Mouse (Mus musculus): ENCODE data around the gene Ifit1bl1. TPM values are rescaled to one million over a fixed set of nuclear protein-coding genes. Genes with fewer than 3 reads are reported as not detected.

Ifit1bl1 gene
- polyA plus RNA-seq, 1 experiment, result 0.77 TPM

DNA sequence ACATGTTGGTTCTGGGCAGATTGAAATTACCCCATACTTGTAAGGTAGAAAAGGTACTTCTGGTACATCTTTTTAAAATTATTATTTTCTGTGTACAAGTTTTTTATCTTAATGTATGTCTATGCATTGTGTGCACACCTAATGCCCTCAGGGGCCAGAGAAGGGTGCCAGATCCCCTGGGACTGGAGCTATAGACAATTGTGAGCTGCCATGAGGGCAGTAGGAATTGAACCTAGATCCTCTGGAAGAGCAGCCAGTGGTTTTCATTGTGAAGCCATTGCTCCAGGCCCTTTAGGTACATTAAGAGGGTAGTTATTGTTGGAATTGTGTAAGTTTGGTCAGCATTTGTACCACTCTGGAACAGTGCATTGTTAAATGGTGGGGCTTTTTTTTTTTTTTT, 47.7 kb downstream of the Ifit1bl1 start:
- Histone ChIP-seq H3K4me3 (replicated peaks; ENCODE audit: control insufficient read depth, low read depth, low read length) (no peak overlapping the region), H3K27ac (ENCODE audit: control insufficient read depth, insufficient read depth, low read depth, low read length, poor library complexity) (no peak overlapping the region), H3K4me1 (ENCODE audit: control insufficient read depth, insufficient read depth, low read length) (peaks cover 2% of the 10 kb centered on the region; the same call in 1 of the 2 replicates)
- TF ChIP-seq POLR2A (IDR thresholded peaks at IDR 0.05; ENCODE audit: borderline replicate concordance, control insufficient read depth, low read depth, low read length), result no peak
- TF ChIP-seq CTCF (IDR thresholded peaks at IDR 0.05; ENCODE audit: control insufficient read depth, insufficient read depth, low read length), result no peak

DNA sequence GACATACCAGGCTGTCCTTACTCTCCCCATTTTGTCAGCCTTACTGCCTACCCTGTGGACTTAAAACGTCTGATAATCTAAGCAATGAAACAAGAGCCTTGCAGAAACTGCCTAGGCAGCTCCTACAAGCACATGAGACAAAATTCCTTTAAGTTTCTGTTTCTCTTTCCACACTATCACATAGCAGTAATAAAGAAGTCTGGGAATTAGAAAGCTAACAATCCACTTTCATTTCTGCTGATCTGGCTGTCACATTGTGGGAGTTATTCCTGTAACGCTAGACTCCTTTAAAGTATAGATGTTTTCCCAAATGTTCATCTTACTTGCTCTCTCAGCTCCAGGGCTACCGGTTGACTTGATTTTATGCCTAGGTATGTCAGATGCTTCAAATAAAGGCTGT, 48.2 kb downstream of the Ifit1bl1 start:
- Histone ChIP-seq H3K27ac (ENCODE audit: control insufficient read depth, insufficient read depth, low read depth, low read length, poor library complexity) (no peak overlapping the region), H3K4me3 (replicated peaks; ENCODE audit: control insufficient read depth, low read depth, low read length) (no peak overlapping the region)
- 68% methylated on average over 3 of the region's 3 CpGs for WGBS

DNA sequence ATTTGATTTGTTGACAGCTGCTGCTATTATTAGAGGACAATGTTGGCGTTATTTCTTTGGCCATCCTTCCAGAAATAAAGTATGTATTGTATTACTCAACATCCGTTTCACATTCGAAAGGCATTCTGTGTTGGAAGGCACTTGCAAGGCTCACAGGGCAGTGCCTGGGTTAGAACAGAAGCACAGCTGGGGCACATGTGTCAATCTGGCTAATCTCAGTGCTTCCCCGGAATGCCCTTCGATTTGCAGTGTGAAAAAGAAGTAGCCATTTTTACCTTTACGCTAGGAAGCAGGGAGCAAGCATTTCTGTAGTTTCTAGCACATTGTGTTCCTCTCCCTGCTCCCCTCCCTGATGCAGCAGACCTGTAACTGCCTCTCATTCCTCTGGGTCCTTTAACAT, 48.7 kb downstream of the Ifit1bl1 start:
- no peak for TF ChIP-seq POLR2A (IDR thresholded peaks at IDR 0.05; ENCODE audit: borderline replicate concordance, control insufficient read depth, low read depth, low read length)
- TF ChIP-seq CTCF (IDR thresholded peaks at IDR 0.05; ENCODE audit: control insufficient read depth, insufficient read depth, low read length), result no peak
- Histone ChIP-seq H3K27ac (ENCODE audit: control insufficient read depth, insufficient read depth, low read depth, low read length, poor library complexity) (no peak overlapping the region), H3K4me1 (ENCODE audit: control insufficient read depth, insufficient read depth, low read length) (peaks cover 2% of the 10 kb centered on the region; the same call in 1 of the 2 replicates), H3K4me3 (replicated peaks; ENCODE audit: control insufficient read depth, low read depth, low read length) (no peak overlapping the region)
- 53% methylated on average over 6 of the region's 6 CpGs for WGBS

More for the DNA sequence above, 48.2 kb downstream of the Ifit1bl1 start:
- H3K4me1 ChIP-seq (ENCODE audit: control insufficient read depth, insufficient read depth, low read length), result peaks cover 2% of the 10 kb centered on the region; the same call in 1 of the 2 replicates
- TF ChIP-seq POLR2A (IDR thresholded peaks at IDR 0.05; ENCODE audit: borderline replicate concordance, control insufficient read depth, low read depth, low read length), result no peak
- TF ChIP-seq CTCF (IDR thresholded peaks at IDR 0.05; ENCODE audit: control insufficient read depth, insufficient read depth, low read length), result no peak

DNA sequence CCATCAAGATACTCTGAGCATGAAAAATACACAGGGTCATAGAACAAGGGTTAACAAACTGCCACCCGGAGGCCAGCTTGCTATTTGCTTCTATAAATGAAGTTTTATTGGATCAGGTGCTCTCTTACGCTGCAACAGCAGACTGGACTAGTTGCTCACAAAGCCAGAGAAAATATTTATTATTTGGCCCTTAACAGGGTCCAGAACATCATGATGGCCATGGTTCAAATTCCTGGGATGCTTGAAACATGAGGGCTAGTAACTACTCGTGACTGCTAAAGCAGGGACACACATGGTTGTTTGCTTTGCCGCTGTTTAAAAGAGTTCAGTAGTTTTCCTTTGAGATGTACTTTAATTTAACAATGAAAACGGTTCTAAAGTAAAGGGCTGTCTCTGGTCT, 49.8 kb downstream of the Ifit1bl1 start:
- no peak for TF ChIP-seq POLR2A (IDR thresholded peaks at IDR 0.05; ENCODE audit: borderline replicate concordance, control insufficient read depth, low read depth, low read length)
- 56% methylated on average over 5 of the region's 5 CpGs for WGBS
- no peak overlapping the region for H3K27ac ChIP-seq (ENCODE audit: control insufficient read depth, insufficient read depth, low read depth, low read length, poor library complexity)
- peaks cover 2% of the 10 kb centered on the region; the same call in 1 of the 2 replicates for H3K4me1 ChIP-seq (ENCODE audit: control insufficient read depth, insufficient read depth, low read length)
- no peak overlapping the region for H3K4me3 ChIP-seq (replicated peaks; ENCODE audit: control insufficient read depth, low read depth, low read length)

DNA sequence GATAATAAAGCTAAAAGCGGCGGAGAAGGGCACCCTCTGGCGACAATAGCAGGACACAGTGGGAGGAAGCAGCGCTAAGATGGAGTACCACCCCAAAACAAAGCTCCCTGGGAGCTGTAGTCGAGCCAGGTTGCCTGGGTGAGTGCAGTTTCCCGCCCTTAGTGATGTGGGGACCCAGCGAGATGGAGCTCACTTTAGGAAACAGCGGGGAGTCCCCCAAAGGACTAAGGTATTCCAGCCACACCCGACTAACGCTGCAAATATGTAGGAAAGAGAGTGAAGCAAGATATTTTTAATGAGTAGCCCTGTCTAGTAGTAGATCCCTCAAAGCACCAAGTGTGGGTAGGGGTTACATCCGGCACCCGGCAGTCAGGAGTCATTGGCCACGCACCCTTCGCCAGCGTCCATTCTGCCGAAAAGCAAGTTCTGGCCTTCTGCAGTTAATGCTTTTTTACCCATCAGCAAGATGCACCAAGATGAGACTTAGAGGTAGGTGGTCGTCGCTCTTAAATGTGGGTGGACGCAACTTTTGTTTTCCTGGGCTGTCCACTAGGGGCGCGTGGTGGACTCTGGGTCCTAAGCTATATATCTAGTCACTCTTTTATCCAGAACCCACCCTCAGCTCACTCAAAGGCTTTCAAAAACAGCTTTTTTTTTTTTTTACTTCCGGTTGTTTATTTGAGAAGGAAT, 51.1 kb downstream of the Ifit1bl1 start, which contains the start of gene Ifit2:
Gene Ifit2, plus strand, starts transcription at position 161 of the 690 bp plus-strand sequence.
- Histone ChIP-seq H3K27ac (ENCODE audit: control insufficient read depth, insufficient read depth, low read depth, low read length, poor library complexity) (no peak within 1 kb of the TSS), H3K4me1 (ENCODE audit: control insufficient read depth, insufficient read depth, low read length) (peaks cover 2% of the 10 kb centered on the region; the same call in 1 of the 2 replicates), H3K4me3 (replicated peaks; ENCODE audit: control insufficient read depth, low read depth, low read length) (peak within 1 kb of the TSS; percentile 84)
- no peak for TF ChIP-seq POLR2A (IDR thresholded peaks at IDR 0.05; ENCODE audit: borderline replicate concordance, control insufficient read depth, low read depth, low read length)
- peak; percentile 64 for TF ChIP-seq CTCF (IDR thresholded peaks at IDR 0.05; ENCODE audit: control insufficient read depth, insufficient read depth, low read length)
- WGBS, result under 1% methylated on average over 22 of the region's 22 CpGs

DNA sequence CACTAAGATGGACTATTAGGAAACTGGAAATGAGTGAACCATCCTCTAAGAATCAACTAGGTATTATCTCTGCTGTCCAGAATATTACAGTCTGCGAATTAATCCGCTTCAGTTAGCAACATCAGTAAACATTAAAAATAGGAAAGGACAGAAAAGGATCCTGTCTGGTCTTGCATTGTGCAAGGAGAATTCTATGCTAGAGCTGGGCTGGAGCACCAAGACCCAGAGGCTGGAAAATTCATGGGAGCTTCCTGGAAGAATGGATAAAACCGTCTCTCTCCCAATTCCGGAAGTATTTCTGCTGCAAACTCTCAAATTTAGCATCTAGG, 51.6 kb downstream of the Ifit1bl1 start:
- no peak for TF ChIP-seq CTCF (IDR thresholded peaks at IDR 0.05; ENCODE audit: control insufficient read depth, insufficient read depth, low read length)
- Histone ChIP-seq H3K27ac (ENCODE audit: control insufficient read depth, insufficient read depth, low read depth, low read length, poor library complexity) (no peak overlapping the region), H3K4me3 (replicated peaks; ENCODE audit: control insufficient read depth, low read depth, low read length) (no peak overlapping the region), H3K4me1 (ENCODE audit: control insufficient read depth, insufficient read depth, low read length) (peaks cover 2% of the 10 kb centered on the region; the same call in 1 of the 2 replicates)
- WGBS, result 30% methylated on average over 4 of the region's 4 CpGs

DNA sequence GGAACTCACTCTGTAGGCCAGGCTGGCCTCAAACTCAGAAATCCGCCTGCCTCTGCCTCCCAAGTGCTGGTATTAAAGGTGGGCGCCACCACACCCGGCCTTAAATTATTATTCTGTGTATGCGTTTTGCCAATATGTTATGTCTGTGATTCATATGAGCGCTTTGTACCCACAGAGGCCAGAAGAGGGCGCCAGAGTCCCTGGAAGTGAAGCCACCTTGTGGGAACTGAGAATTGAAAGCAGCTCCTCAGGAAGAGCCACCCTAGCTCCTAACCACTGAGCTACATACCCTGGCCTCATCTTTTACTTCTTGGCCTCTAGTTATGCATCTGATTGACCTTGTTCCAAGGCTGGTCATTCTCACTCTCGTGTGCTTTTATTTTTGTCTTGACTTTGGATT, 53.8 kb downstream of the Ifit1bl1 start:
- WGBS, result 17% methylated on average over 7 of the region's 7 CpGs
- Histone ChIP-seq H3K27ac (ENCODE audit: control insufficient read depth, insufficient read depth, low read depth, low read length, poor library complexity) (no peak overlapping the region), H3K4me1 (ENCODE audit: control insufficient read depth, insufficient read depth, low read length) (no peaks in the 10 kb centered on the region), H3K4me3 (replicated peaks; ENCODE audit: control insufficient read depth, low read depth, low read length) (no peak overlapping the region)
- peak; percentile 95 for TF ChIP-seq CTCF (IDR thresholded peaks at IDR 0.05; ENCODE audit: control insufficient read depth, insufficient read depth, low read length)
- TF ChIP-seq POLR2A (IDR thresholded peaks at IDR 0.05; ENCODE audit: borderline replicate concordance, control insufficient read depth, low read depth, low read length), result no peak

DNA sequence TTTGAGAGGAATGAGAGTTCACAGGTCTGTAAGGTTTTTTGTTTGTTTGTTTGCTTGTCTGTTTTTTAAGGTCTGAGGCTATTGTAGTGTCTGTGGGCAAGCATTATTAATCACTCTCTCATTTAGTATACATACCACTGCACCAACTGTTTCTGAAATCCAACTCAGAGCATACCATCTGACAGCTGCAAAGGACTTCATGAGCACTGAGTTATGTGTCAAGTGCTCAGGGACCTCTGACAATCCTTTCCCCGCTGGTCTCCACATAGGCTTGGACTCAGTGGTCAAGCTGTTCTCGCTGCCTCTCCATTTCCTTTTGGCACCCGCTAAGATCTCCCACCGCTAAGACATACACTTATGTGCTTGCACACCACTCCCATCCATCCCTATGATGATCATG, 55.5 kb downstream of the Ifit1bl1 start:
- Histone ChIP-seq H3K27ac (ENCODE audit: control insufficient read depth, insufficient read depth, low read depth, low read length, poor library complexity) (no peak overlapping the region), H3K4me3 (replicated peaks; ENCODE audit: control insufficient read depth, low read depth, low read length) (no peak overlapping the region), H3K4me1 (ENCODE audit: control insufficient read depth, insufficient read depth, low read length) (no peaks in the 10 kb centered on the region)
- 89% methylated on average over 4 of the region's 4 CpGs for WGBS
- no peak for TF ChIP-seq POLR2A (IDR thresholded peaks at IDR 0.05; ENCODE audit: borderline replicate concordance, control insufficient read depth, low read depth, low read length)
- TF ChIP-seq CTCF (IDR thresholded peaks at IDR 0.05; ENCODE audit: control insufficient read depth, insufficient read depth, low read length), result no peak

Other genes with a start within 250 kb of the Ifit1bl1 start
- not detected in 2 replicates for gene Ch25h, start 126.8 kb downstream of the Ifit1bl1 start, polyA plus RNA-seq (2011; ENCODE audit: insufficient read depth, insufficient read length, low replicate concordance, missing spikeins)
- 4.8 and 14.6 TPM in 2 replicates for gene Lipa, start 74.5 kb downstream of the Ifit1bl1 start, polyA plus RNA-seq (2011; ENCODE audit: insufficient read depth, insufficient read length, low replicate concordance, missing spikeins)
- 3.7 and 3.8 TPM in 2 replicates for gene Ifit2, start 51.3 kb downstream of the Ifit1bl1 start, polyA plus RNA-seq (2011; ENCODE audit: insufficient read depth, insufficient read length, low replicate concordance, missing spikeins)
- 10.9 and 11.4 TPM in 2 replicates for gene Ifit3, start 18.4 kb downstream of the Ifit1bl1 start, polyA plus RNA-seq (2011; ENCODE audit: insufficient read depth, insufficient read length, low replicate concordance, missing spikeins)
- gene Ifit3b, start 6.0 kb upstream of the Ifit1bl1 start, polyA plus RNA-seq (2011; ENCODE audit: insufficient read depth, insufficient read length, low replicate concordance, missing spikeins), result 2.3 and 4.4 TPM in 2 replicates
- 0.47 and 1.7 TPM in 2 replicates for gene Ifit1bl2, start 38.8 kb upstream of the Ifit1bl1 start, polyA plus RNA-seq (2011; ENCODE audit: insufficient read depth, insufficient read length, low replicate concordance, missing spikeins)
- 10.6 and 11.2 TPM in 2 replicates for gene Ifit1, start 38.9 kb upstream of the Ifit1bl1 start, polyA plus RNA-seq (2011; ENCODE audit: insufficient read depth, insufficient read length, low replicate concordance, missing spikeins)
- gene Slc16a12, start 145.3 kb upstream of the Ifit1bl1 start, polyA plus RNA-seq (2011; ENCODE audit: insufficient read depth, insufficient read length, low replicate concordance, missing spikeins), result not detected in 2 replicates

All from bone marrow, adult 2 months (tissue).